Mouse (Mus musculus) hindbrain, postnatal 0 days (tissue): ENCODE data around the gene Cep85l. TPM values are rescaled to one million over a fixed set of nuclear protein-coding genes. Genes with fewer than 3 reads are reported as not detected.

Experiments used
- ATAC-seq: fragments of 200-750 bp; cut with Nextera tagmentation; 2 replicates; pipeline ENCODE4 v1.8.0; 2017; ENCODE audit warnings: mild to moderate bottlenecking, moderate TSS enrichment, moderate library complexity
- DNase-seq: peaks from one replicate; pipeline ENCODE4 v3.0.0-alpha.2; 2015; ENCODE audit warnings: low spot score
- H3K27ac ChIP-seq: fragments of 300-500 bp; sonication (generic); 2 replicates; pipeline ENCODE4 v1.5.1; 2014; ENCODE audit warnings: mild to moderate bottlenecking
- H3K27me3 ChIP-seq: fragments of 300-500 bp; sonication (generic); 2 replicates; pipeline ENCODE4 v1.6.1; 2014; ENCODE audit warnings: low read length, mixed read lengths; ENCODE audit not compliant: insufficient read depth
- H3K36me3 ChIP-seq: fragments of 300-500 bp; sonication (generic); 2 replicates; pipeline ENCODE4 v1.6.1; 2014; ENCODE audit warnings: low read length, mixed read lengths; ENCODE audit not compliant: insufficient read depth
- H3K4me1 ChIP-seq: fragments of 300-500 bp; sonication (generic); 2 replicates; pipeline ENCODE4 v1.6.1; 2014; ENCODE audit warnings: antibody characterized with exemption, low read length, mixed read lengths; ENCODE audit not compliant: insufficient read depth
- H3K4me2 ChIP-seq: fragments of 300-500 bp; sonication (generic); 2 replicates; pipeline ENCODE4 v1.6.1; 2014; ENCODE audit warnings: low read depth, mild to moderate bottlenecking, low read length, moderate library complexity, mixed read lengths
- H3K4me3 ChIP-seq: fragments of 300-500 bp; sonication (generic); 2 replicates; pipeline ENCODE4 v1.5.1; 2014; ENCODE audit warnings: low read length
- H3K9ac ChIP-seq: fragments of 300-500 bp; sonication (generic); replicated peaks from 2 replicates; pipeline ENCODE4 v1.6.1; 2014; ENCODE audit warnings: mild to moderate bottlenecking, low read length, moderate library complexity, mixed read lengths
- H3K9me3 ChIP-seq: fragments of 300-500 bp; sonication (generic); 2 replicates; pipeline ENCODE4 v1.6.1; 2016; ENCODE audit warnings: low read length, mixed read lengths
- CTCF ChIP-seq: IDR thresholded peaks from 2 replicates; pipeline ENCODE4 v1.5.1; 2016; ENCODE audit warnings: antibody characterized with exemption, control low read depth, low read depth
- WGBS: fragments of 180-500 bp; shearing (Covaris S2); extraction: QIAGEN DNeasy Blood & Tissue Kit; methylation state at CpG from one replicate; pipeline ENCODE4 v1.1.7; 2014; 5-methylcytosine and 5-hydroxymethylcytosine counted together
- polyA plus RNA-seq: library from polyadenylated mRNA; unstranded; fragments of >200 nt; fragmentation: Nextera tagmentation; extraction: Ambion mirVana; gene quantifications from 2 replicates; pipeline ENCODE4 v1.2.1, GENCODE M21; 2015
- total RNA-seq: library from RNA; depleted of rRNA; stranded (reverse); fragments of >200 nt; gene quantifications from 2 replicates; pipeline ENCODE4 v1.2.3, GENCODE M21; 2014

Gene Cep85l
- total and polyA plus RNA-seq, 2 experiments from 2014 or later, result 8.2 to 15.4 TPM

GRCm38 (mm10) chr10:53306674-53307073, 73.1 kb downstream of the Cep85l start:
- H3K4me1 ChIP-seq, result no peaks in the 10 kb centered on the region
- no peak overlapping the region for H3K4me3 ChIP-seq
- H3K36me3 ChIP-seq, result no peaks in the 10 kb centered on the region
- DNase-seq, result no peak
- H3K4me2 ChIP-seq, result no peak overlapping the region
- 88% methylated on average over 3 of the region's 3 CpGs for WGBS
- TF ChIP-seq CTCF, result no peak
- no peaks in the 10 kb centered on the region for H3K9me3 ChIP-seq
- ATAC-seq, result no peak
- H3K9ac ChIP-seq, result no peak overlapping the region
- H3K27ac ChIP-seq, result no peak overlapping the region
- no peaks in the 10 kb centered on the region for H3K27me3 ChIP-seq

- Histone ChIP-seq H3K27me3 (no peaks in the 10 kb centered on the region), H3K4me3 (no peak overlapping the region), H3K9me3 (no peaks in the 10 kb centered on the region), H3K9ac (no peak overlapping the region), H3K27ac (no peak overlapping the region), H3K36me3 (no peaks in the 10 kb centered on the region), H3K4me1 (no peaks in the 10 kb centered on the region), H3K4me2 (no peak overlapping the region)
- ATAC-seq (no peak), DNase-seq (peak; percentile 71)
- 21% methylated on average over 3 of the region's 3 CpGs for WGBS
- peak; percentile 59 for TF ChIP-seq CTCF
These were observed 73.9 kb downstream of the Cep85l start for GRCm38 (mm10) chr10:53305867-53306266.

- Histone ChIP-seq H3K4me2 (no peak overlapping the region), H3K4me3 (no peak overlapping the region), H3K27ac (no peak overlapping the region), H3K9me3 (no peaks in the 10 kb centered on the region), H3K4me1 (no peaks in the 10 kb centered on the region), H3K27me3 (no peaks in the 10 kb centered on the region), H3K36me3 (peaks cover 14% of the 10 kb centered on the region), H3K9ac (no peak overlapping the region)
- no peak for DNase-seq
- no peak for ATAC-seq
- TF ChIP-seq CTCF, result no peak
These were observed 94.6 kb downstream of the Cep85l start for GRCm38 (mm10) chr10:53285147-53285546.

DNA sequence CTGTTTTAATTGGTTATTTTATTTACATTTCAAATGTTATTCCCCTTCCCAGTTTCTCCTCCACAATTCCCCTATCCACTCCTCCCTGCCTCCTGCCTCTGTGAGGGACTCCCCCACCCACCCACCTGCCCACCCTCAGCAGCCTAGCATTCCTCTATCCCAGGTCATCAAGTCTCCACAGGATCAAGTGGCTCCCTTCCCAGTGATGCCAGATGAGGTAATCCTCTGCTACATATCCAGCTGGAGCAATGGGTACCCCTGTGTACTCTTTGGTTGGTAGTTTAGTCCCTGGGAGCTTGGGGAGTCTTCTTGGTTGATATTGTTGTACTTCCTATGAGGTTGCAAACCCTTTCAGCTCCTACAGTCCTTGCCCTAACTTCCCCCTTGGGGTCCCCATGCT, 107.5 kb downstream of the Cep85l start:
- ATAC-seq, result 0 out of 2 replicates have a peak, but pooled peaks have one; percentile 29
- no peaks in the 10 kb centered on the region for H3K27me3 ChIP-seq
- TF ChIP-seq CTCF, result no peak

DNA sequence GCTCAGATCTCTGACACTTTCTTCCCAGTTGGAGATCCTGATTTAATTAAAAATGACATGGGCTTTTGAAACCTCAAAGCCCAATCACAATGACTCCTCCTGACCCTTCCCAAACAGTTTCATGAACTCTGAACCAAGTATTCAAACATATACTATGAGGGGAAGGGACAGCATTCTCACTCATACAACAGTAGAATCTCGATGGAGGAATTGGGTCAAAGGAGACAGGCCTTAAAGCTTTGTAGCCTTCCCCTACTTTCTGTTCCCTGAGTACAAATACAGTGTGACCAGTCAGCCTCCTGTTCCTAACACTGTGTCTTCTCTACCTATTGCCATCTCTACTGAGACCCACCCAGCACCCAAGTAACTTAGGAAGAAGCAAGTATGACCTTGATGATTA, 117.7 kb downstream of the Cep85l start:
- Histone ChIP-seq H3K9me3 (no peaks in the 10 kb centered on the region), H3K9ac (no peak overlapping the region), H3K4me2 (no peak overlapping the region), H3K36me3 (no peaks in the 10 kb centered on the region), H3K4me3 (no peak overlapping the region), H3K27me3 (no peaks in the 10 kb centered on the region), H3K4me1 (no peaks in the 10 kb centered on the region), H3K27ac (no peak overlapping the region)
- WGBS, result 24% methylated on average over 1 of the region's 1 CpGs
- ATAC-seq (no peak), DNase-seq (no peak)
- no peak for TF ChIP-seq CTCF

More for the DNA sequence above, 107.5 kb downstream of the Cep85l start:
- H3K4me3 ChIP-seq, result no peak overlapping the region
- H3K36me3 ChIP-seq, result peaks cover under 1% of the 10 kb centered on the region; the same call in 1 of the 2 replicates
- H3K4me2 ChIP-seq, result no peak overlapping the region
- H3K27ac ChIP-seq, result no peak overlapping the region
- DNase-seq, result no peak
- H3K9me3 ChIP-seq, result no peaks in the 10 kb centered on the region
- H3K4me1 ChIP-seq, result no peaks in the 10 kb centered on the region
- H3K9ac ChIP-seq, result no peak overlapping the region

DNA sequence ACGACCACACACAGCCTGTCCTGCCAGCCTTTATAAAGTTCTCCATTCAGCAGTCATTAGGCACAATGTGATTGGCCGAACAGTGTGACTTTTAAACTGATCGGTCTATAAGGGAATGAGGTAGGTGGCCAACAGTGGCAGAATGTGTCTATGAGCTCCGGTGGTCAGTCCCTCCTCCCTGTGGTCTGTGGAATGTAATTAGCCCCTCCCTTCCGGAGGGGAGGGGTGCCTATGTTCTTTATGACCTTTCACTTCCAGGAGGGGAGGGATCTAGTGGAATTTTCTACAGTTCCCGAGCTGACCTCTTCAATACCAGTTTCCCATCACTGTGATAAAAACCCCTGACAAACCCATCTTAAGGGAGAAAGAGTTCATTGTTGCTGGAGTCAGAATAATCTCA, 144.4 kb downstream of the Cep85l start:
- Histone ChIP-seq H3K27ac (no peak overlapping the region), H3K4me3 (no peak overlapping the region), H3K9ac (no peak overlapping the region), H3K36me3 (no peaks in the 10 kb centered on the region), H3K27me3 (no peaks in the 10 kb centered on the region), H3K4me2 (no peak overlapping the region), H3K9me3 (no peaks in the 10 kb centered on the region), H3K4me1 (no peaks in the 10 kb centered on the region)
- TF ChIP-seq CTCF, result no peak
- WGBS, result 65% methylated on average over 6 of the region's 6 CpGs
- no peak for DNase-seq
- no peak for ATAC-seq

DNA sequence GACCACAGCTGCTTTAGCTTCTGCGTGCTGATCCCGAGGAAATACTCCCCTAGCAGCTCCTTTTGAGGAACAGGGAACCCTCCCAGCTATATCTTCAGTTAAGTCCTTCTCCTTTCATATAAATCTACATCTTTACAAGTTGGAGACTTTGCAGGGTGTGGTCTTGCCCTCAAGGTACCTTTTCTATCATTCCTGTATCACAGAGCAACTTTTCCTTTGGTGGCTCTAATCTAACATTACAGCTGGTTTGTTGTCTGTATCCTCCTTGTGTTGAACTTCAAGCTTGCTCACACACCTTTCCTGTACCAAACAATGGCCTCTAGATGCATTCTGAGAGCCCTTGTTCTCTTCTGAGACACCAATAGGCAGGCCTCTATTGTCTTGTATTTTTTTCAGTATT, 145.1 kb downstream of the Cep85l start:
- WGBS, result 74% methylated on average over 2 of the region's 2 CpGs
- DNase-seq, result no peak

More for the DNA sequence above, 145.1 kb downstream of the Cep85l start:
- no peaks in the 10 kb centered on the region for H3K27me3 ChIP-seq
- no peak overlapping the region for H3K9ac ChIP-seq
- H3K36me3 ChIP-seq, result no peaks in the 10 kb centered on the region
- no peak for TF ChIP-seq CTCF
- H3K4me1 ChIP-seq, result no peaks in the 10 kb centered on the region
- ATAC-seq, result no peak
- H3K4me3 ChIP-seq, result no peak overlapping the region
- no peaks in the 10 kb centered on the region for H3K9me3 ChIP-seq
- H3K27ac ChIP-seq, result no peak overlapping the region
- no peak overlapping the region for H3K4me2 ChIP-seq
